Mouse (Mus musculus) midbrain, embryonic 16.5 days (tissue): Measurements from ENCODE around the gene H2-M5. TPM values are rescaled to one million over a fixed set of nuclear protein-coding genes. Genes with fewer than 3 reads are reported as not detected.
"Not testable (repeated sequence)": the region's sequence is repeated elsewhere in the genome, so short reads cannot be mapped to it uniquely, and the experiment has no call there.

Source experiments
- ATAC-seq: fragments of 200-750 bp; cut with Nextera tagmentation; 2 replicates; pipeline ENCODE4 v1.8.0; 2017; ENCODE audit warnings: moderate TSS enrichment
- H3K27ac ChIP-seq: fragments of 300-500 bp; sonication (generic); 2 replicates; pipeline ENCODE4 v1.5.1; 2014; ENCODE audit warnings: mild to moderate bottlenecking, low read length, mixed read lengths
- H3K27me3 ChIP-seq: fragments of 300-500 bp; sonication (generic); 2 replicates; pipeline ENCODE4 v1.6.1; 2014; ENCODE audit warnings: low read depth, low read length, mixed read lengths; ENCODE audit not compliant: control insufficient read depth, insufficient read depth
- H3K36me3 ChIP-seq: fragments of 300-500 bp; sonication (generic); 2 replicates; pipeline ENCODE4 v1.6.1; 2014; ENCODE audit warnings: mild to moderate bottlenecking, low read length, moderate library complexity, mixed read lengths; ENCODE audit not compliant: control insufficient read depth, insufficient read depth
- H3K4me1 ChIP-seq: fragments of 300-500 bp; sonication (generic); 2 replicates; pipeline ENCODE4 v1.6.1; 2014; ENCODE audit warnings: mild to moderate bottlenecking, low read length, mixed read lengths; ENCODE audit not compliant: control insufficient read depth, insufficient read depth
- H3K4me2 ChIP-seq: fragments of 300-500 bp; sonication (generic); 2 replicates; pipeline ENCODE4 v1.6.1; 2014; ENCODE audit warnings: mild to moderate bottlenecking, low read length, mixed read lengths
- H3K4me3 ChIP-seq: fragments of 300-500 bp; sonication (generic); 2 replicates; pipeline ENCODE4 v1.5.1; 2014; ENCODE audit warnings: low read depth, mild to moderate bottlenecking, low read length, moderate library complexity, mixed read lengths
- H3K9ac ChIP-seq: fragments of 300-500 bp; sonication (generic); 2 replicates; pipeline ENCODE4 v1.6.1; 2014; ENCODE audit warnings: low read depth, low read length, mixed read lengths
- H3K9me3 ChIP-seq: fragments of 300-500 bp; sonication (generic); replicated peaks from 2 replicates; pipeline ENCODE4 v1.6.1; 2014; ENCODE audit warnings: mild to moderate bottlenecking, low read length, mixed read lengths; ENCODE audit not compliant: control insufficient read depth, poor library complexity, severe bottlenecking
- WGBS: fragments of 180-500 bp; shearing (Covaris S2); extraction: QIAGEN DNeasy Blood & Tissue Kit; methylation state at CpG from one replicate; pipeline ENCODE4 v1.1.7; 2014; 5-methylcytosine and 5-hydroxymethylcytosine counted together
- polyA plus RNA-seq: library from polyadenylated mRNA; unstranded; fragments of >200 nt; fragmentation: Nextera tagmentation; extraction: Ambion mirVana; gene quantifications from 2 replicates; pipeline ENCODE4 v1.2.1, GENCODE M21; 2015

The H2-M5 gene
- polyA plus RNA-seq, 1 experiment from 2014 or later = 2.9 TPM

DNA sequence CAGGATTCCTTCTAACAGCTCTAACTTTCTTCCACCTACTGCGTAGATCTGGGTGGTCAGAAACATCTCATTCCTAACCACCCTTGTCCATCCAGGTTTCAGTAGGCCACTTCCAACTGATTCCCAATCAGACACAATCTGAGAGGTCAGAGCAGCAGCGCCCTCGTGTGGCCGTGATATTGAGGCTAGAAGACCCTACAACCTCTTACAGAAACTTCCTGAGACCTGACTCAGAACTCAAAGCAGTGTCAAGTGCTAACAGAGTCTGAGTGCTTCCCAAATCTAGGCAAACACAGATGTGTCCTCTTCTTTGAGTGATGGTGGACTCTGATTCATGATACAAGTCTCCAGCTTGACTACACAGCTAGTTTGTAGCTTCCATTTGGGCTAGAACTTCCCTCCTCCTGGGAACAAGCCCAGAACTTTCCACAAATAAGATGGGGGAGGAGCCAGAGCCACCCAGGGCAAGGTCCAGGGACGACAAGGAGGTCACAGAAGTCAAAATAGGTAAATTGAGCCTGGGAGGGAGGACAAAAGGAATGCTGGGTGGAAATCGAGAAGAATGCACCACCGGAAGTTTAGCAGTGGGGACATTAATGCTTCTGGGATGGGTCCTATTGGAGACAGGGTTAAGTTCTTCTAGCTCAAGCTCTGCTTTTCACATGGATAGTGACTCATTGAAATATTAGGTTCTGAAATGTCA lies 7.8 kb upstream of the H2-M5 start:
- H3K4me1 ChIP-seq = peaks cover 2% of the 10 kb centered on the region; the same call in 1 of the 2 replicates
- H3K9ac ChIP-seq = no peak overlapping the region
- 31% methylated on average over 7 of the region's 7 CpGs for WGBS
- H3K9me3 ChIP-seq = no peaks in the 10 kb centered on the region
- no peak overlapping the region for H3K4me3 ChIP-seq
- ATAC-seq = 0 out of 2 replicates have a peak, but pooled peaks have one; percentile 21
- H3K4me2 ChIP-seq = no peak overlapping the region
- H3K36me3 ChIP-seq = no peaks in the 10 kb centered on the region
- H3K27me3 ChIP-seq = no peaks in the 10 kb centered on the region
- no peak overlapping the region for H3K27ac ChIP-seq

DNA sequence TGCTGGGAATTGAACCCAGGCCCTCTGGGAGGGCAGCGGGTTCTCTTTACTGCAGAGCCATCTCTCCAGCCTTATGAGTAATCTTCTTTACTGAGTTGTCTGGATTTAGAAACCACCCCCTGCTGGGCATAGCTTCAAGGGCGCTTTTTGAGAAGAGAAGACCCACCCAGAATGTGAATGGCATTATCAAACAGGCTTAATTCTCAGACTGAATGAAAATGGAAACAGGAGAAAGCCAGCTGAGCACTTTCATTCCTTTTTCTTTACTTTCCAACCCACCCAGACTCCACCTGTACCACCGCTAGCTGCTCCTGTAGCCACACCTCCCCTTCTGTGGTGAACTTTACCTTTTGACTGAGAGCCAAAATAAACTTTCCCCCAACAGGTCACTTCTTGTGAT lies 6.1 kb upstream of the H2-M5 start:
- WGBS = 56% methylated on average over 3 of the region's 3 CpGs
- no peaks in the 10 kb centered on the region for H3K9me3 ChIP-seq
- no peak overlapping the region for H3K4me3 ChIP-seq
- no peak overlapping the region for H3K4me2 ChIP-seq
- no peaks in the 10 kb centered on the region for H3K36me3 ChIP-seq
- no peak for ATAC-seq
- no peaks in the 10 kb centered on the region for H3K27me3 ChIP-seq
- H3K4me1 ChIP-seq = no peaks in the 10 kb centered on the region
- no peak overlapping the region for H3K27ac ChIP-seq
- no peak overlapping the region for H3K9ac ChIP-seq

DNA sequence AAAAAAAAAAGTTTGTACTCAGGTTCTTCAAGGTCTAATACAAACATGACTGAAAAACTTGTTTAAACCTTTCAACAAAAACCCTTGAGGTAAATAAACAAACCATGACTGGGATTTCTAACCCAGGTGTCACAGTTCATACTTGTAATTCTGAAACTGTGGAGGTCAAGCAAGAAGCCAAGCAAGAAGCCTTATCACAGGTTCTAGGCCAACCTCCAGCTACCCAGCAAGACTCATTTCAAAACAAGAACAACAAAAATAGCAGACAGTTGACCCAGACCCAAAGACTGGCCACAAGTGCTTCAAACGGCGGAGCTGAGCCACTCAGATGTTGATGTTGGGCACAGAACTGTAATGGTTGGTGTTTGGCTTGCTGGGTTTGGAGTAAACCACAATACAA lies 5.2 kb upstream of the H2-M5 start:
- no peak for ATAC-seq
- peaks cover 2% of the 10 kb centered on the region; the same call in 1 of the 2 replicates for H3K27me3 ChIP-seq
- no peaks in the 10 kb centered on the region for H3K36me3 ChIP-seq
- H3K9me3 ChIP-seq = no peaks in the 10 kb centered on the region
- H3K4me1 ChIP-seq = no peaks in the 10 kb centered on the region
- WGBS = 95% methylated on average over 2 of the region's 2 CpGs
- no peak overlapping the region for H3K27ac ChIP-seq
- no peak overlapping the region for H3K9ac ChIP-seq
- H3K4me2 ChIP-seq = no peak overlapping the region
- H3K4me3 ChIP-seq = no peak overlapping the region

DNA sequence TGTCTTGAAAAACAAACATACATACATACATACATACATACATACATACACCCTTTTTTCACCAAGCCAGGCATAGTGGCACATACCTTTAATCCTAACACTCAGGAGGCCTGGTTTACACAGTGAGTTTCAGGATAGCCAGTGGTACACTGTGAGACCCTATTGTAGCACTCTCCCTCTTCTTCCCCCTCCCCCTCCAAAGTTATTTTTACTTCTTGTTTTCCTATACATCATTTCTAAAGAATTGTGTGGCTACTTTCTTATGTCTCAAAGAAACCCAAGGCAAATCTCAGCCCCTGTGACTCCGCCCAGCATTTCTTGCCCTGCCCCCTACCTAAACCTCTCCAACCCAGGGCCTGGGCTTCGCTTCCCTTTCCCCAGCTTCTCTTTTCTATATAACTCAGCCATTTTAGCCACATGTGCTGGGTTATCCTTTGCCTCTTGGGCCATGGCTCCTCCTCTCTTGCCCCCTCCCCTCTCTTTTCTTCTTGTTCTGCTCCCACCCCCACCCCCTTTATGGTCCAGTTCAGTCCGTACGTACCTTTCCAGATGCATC lies 4.5 kb upstream of the H2-M5 start:
- Histone ChIP-seq H3K9me3 (no peaks in the 10 kb centered on the region), H3K9ac (no peak overlapping the region), H3K4me3 (no peak overlapping the region), H3K36me3 (no peaks in the 10 kb centered on the region), H3K4me1 (no peaks in the 10 kb centered on the region), H3K4me2 (no peak overlapping the region), H3K27ac (no peak overlapping the region), H3K27me3 (peaks cover 9% of the 10 kb centered on the region; the same call in 1 of the 2 replicates)
- WGBS = 92% methylated on average over 4 of the region's 4 CpGs
- ATAC-seq = no peak

DNA sequence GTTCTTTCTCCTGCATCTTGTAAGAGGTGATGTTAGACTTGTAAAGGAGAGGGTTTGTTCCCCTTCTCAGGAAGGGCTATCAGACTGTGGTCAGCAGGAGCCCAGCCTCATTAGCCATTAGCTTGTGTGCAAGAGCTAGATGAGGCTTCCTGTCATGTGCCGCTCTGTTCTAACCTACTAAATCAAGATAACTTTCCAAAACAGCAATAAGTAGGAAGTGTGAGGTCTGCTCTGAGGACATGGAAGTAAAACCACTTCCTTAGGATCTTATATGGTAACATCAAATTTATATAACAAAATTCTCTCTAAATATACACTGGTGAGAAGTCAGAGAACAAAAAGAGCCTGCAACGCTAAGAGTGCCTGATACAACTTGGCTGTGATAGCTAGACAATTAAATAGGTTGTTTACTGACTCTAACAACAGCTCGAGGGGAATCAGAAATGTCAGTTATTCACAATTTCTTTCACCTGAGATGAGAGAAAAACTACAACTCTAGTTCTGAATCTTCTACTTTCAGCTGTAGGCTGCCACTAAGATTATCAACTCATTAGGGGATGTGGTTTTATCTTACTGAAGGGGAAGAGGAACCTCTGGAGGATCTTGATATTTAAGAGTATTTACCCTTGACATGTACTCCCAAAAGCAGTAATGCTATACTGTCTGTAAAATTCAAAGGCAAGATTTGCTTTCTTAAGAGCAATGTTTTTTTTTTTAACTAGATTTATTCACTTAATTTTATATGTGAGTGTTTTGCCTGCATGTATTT lies 3.2 kb upstream of the H2-M5 start:
- WGBS = 87% methylated on average over 3 of the region's 3 CpGs

DNA sequence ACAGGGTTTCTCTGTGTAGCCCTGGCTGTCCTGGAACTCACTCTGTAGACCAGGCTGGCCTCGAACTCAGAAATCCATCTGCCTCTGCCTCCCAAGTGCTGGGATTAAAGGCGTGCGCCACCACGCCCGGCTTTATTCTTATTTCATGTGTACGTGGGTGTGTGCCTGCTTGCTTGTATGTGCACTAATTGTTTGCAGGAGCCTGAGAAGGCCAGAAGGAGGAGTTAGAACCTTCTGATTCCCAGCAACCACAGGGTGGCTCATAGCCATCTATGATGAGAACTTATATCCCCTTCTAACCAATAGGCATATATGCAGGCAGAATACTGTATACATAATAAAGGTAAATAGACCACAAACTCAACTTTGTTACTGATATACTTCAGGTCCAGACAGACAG lies 1.3 kb upstream of the H2-M5 start:
- ATAC-seq, H3K4me1 ChIP-seq, H3K9me3 ChIP-seq, H3K4me2 ChIP-seq, H3K9ac ChIP-seq, H3K36me3 ChIP-seq, H3K4me3 ChIP-seq, H3K27ac ChIP-seq: not testable (repeated sequence)
- WGBS = 97% methylated on average over 6 of the region's 6 CpGs
- H3K27me3 ChIP-seq = peaks cover 23% of the 10 kb centered on the region

More for the DNA sequence above, 3.2 kb upstream of the H2-M5 start:
- Histone ChIP-seq H3K9ac (no peak overlapping the region), H3K4me3 (no peak overlapping the region), H3K9me3 (no peaks in the 10 kb centered on the region), H3K36me3 (no peaks in the 10 kb centered on the region), H3K4me1 (no peaks in the 10 kb centered on the region), H3K4me2 (no peak overlapping the region), H3K27me3 (peaks cover 22% of the 10 kb centered on the region), H3K27ac (no peak overlapping the region)
- ATAC-seq = no peak

DNA sequence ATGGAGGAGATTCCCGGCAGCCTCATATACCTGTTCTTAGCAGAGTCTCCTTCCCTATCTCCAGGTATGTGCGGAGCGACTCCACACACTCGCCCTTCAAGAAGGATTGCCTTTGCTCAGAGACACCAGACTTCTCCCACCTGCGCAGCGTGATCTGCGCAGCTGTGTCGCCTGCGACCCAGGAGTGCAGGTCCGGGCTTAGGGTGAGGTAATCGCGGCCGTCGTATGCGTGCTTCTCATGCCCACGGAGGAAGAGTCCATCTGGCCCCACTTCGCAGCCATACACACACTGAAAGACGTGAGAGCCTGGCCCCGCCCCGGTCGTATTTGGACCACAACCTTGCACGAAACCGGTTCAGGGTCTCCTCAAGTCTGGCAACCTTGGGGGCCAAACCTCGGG lies 862 bp downstream of the H2-M5 start:
- no peaks in the 10 kb centered on the region for H3K9me3 ChIP-seq
- 0 out of 2 replicates have a peak overlapping the region, but pooled peaks have one; percentile 10 for H3K4me3 ChIP-seq
- H3K4me1 ChIP-seq = no peaks in the 10 kb centered on the region
- H3K36me3 ChIP-seq = no peaks in the 10 kb centered on the region
- peaks cover 23% of the 10 kb centered on the region for H3K27me3 ChIP-seq
- peak; percentile 56; the same call in 1 of the 2 replicates for ATAC-seq
- H3K4me2 ChIP-seq = peak overlapping the region; percentile 27
- H3K9ac ChIP-seq = no peak overlapping the region
- no peak overlapping the region for H3K27ac ChIP-seq
- WGBS = 9% methylated on average over 24 of the region's 24 CpGs

DNA sequence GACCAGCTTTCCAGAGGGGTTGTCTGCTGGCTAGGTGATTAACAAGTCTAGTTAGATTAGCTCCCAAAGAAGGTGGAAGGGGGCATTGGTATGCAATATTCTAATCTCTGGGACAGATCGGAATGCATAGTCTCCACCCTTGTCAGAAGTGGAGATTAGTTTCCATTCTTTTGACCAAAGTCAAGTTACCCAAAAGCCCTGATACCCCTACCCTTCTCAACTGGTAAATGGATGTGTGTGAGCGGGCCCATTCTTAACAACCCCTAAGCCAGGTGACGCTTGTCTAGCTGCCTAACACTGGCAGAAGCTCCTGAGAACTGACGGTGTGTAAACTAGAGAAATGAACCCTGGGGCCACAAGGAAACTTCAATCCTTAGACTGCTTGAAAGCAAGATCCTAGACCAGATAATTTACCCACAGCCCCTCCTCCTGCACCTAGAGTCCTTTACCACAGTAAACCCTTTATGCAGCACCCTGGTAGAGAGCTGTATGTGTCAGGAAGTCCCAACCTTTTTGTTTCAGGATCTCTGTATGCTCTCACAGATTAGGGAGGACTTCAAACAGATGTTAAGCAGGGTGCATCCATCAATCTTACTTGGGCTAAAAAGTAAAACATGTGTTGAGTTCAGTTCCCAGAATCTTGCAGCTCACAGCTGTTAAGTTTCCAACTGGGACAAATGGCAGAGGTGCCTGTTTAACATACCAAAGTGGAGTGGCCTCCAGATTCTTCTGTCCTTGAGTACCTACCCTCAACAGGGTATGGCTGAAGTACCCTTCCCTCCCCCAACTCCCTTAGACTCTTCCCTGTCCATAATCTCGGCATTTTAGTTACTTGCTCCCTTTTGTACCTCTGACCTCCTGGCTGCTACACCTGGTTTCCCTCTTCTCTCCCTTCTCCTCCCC lies 6.8 kb downstream of the H2-M5 start:
- no peak for ATAC-seq
- no peaks in the 10 kb centered on the region for H3K4me1 ChIP-seq
- WGBS = 32% methylated on average over 5 of the region's 5 CpGs

More for the DNA sequence above, 6.8 kb downstream of the H2-M5 start:
- no peak overlapping the region for H3K27ac ChIP-seq
- H3K4me3 ChIP-seq = no peak overlapping the region
- H3K9ac ChIP-seq = no peak overlapping the region
- H3K9me3 ChIP-seq = no peaks in the 10 kb centered on the region
- H3K4me2 ChIP-seq = no peak overlapping the region
- peaks cover 1% of the 10 kb centered on the region for H3K27me3 ChIP-seq
- H3K36me3 ChIP-seq = no peaks in the 10 kb centered on the region
